Mouse (Mus musculus): Measurements from ENCODE around the gene Hlx. TPM values are rescaled to one million over a fixed set of nuclear protein-coding genes. Genes with fewer than 3 reads are reported as not detected.

The Hlx gene
- polyA plus RNA-seq, 1 experiment from 2014 or later = 9.5 TPM

- H3K4me1 ChIP-seq (ENCODE audit: control insufficient read depth, insufficient read depth, low read length) = peaks cover 13% of the 10 kb centered on the region
- no peak overlapping the region for H3K9ac ChIP-seq (ENCODE audit: low read length)
- no peak for ATAC-seq (replicated peaks; ENCODE audit: extremely low read depth, insufficient read depth, low FRiP score)
- no peak overlapping the region for H3K27ac ChIP-seq (ENCODE audit: low read length)
- H3K27me3 ChIP-seq (ENCODE audit: control insufficient read depth, insufficient read depth, low read length) = peaks cover 67% of the 10 kb centered on the region
- H3K4me2 ChIP-seq (ENCODE audit: low read depth, low read length) = peak overlapping the region; percentile 68
- peak overlapping the region; percentile 63 for H3K4me3 ChIP-seq (ENCODE audit: low read length)
- H3K9me3 ChIP-seq (replicated peaks; ENCODE audit: control insufficient read depth, low read length) = no peaks in the 10 kb centered on the region
- no peaks in the 10 kb centered on the region for H3K36me3 ChIP-seq (ENCODE audit: control insufficient read depth, insufficient read depth)
- WGBS = 19% methylated on average over 6 of the region's 6 CpGs
Observed at GRCm38 (mm10) chr1:184728561-184729115, 3.8 kb downstream of the Hlx start.

- no peak for ATAC-seq (replicated peaks; ENCODE audit: extremely low read depth, insufficient read depth, low FRiP score)
- 18% methylated on average over 49 of the region's 49 CpGs for WGBS
- H3K4me1 ChIP-seq (ENCODE audit: control insufficient read depth, insufficient read depth, low read length) = peaks cover 7% of the 10 kb centered on the region
- no peak overlapping the region for H3K27ac ChIP-seq (ENCODE audit: low read length)
- H3K27me3 ChIP-seq (ENCODE audit: control insufficient read depth, insufficient read depth, low read length) = peaks cover 72% of the 10 kb centered on the region
- no peaks in the 10 kb centered on the region for H3K9me3 ChIP-seq (replicated peaks; ENCODE audit: control insufficient read depth, low read length)
- peak overlapping the region; percentile 68 for H3K4me2 ChIP-seq (ENCODE audit: low read depth, low read length)
- H3K4me3 ChIP-seq (ENCODE audit: low read length) = peak overlapping the region; percentile 45
- no peaks in the 10 kb centered on the region for H3K36me3 ChIP-seq (ENCODE audit: control insufficient read depth, insufficient read depth)
- H3K9ac ChIP-seq (ENCODE audit: low read length) = peak overlapping the region; percentile 54; the same call in 1 of the 2 replicates
Observed at GRCm38 (mm10) chr1:184727401-184728265, 4.8 kb downstream of the Hlx start.

- H3K4me1 ChIP-seq (ENCODE audit: control insufficient read depth, insufficient read depth, low read length) = peaks cover 7% of the 10 kb centered on the region
- H3K9me3 ChIP-seq (replicated peaks; ENCODE audit: control insufficient read depth, low read length) = no peaks in the 10 kb centered on the region
- ATAC-seq (replicated peaks; ENCODE audit: extremely low read depth, insufficient read depth, low FRiP score) = no peak
- peaks cover 80% of the 10 kb centered on the region for H3K27me3 ChIP-seq (ENCODE audit: control insufficient read depth, insufficient read depth, low read length)
- 34% methylated on average over 16 of the region's 16 CpGs for WGBS
- no peak overlapping the region for H3K27ac ChIP-seq (ENCODE audit: low read length)
- H3K4me2 ChIP-seq (ENCODE audit: low read depth, low read length) = peak overlapping the region; percentile 68
- H3K4me3 ChIP-seq (ENCODE audit: low read length) = peak overlapping the region; percentile 45; the same call in 1 of the 2 replicates
- H3K36me3 ChIP-seq (ENCODE audit: control insufficient read depth, insufficient read depth) = no peaks in the 10 kb centered on the region
- H3K9ac ChIP-seq (ENCODE audit: low read length) = no peak overlapping the region
Observed at GRCm38 (mm10) chr1:184726576-184727300, 5.7 kb downstream of the Hlx start.

GRCm38 (mm10) chr1:184725318-184725790, 7.1 kb downstream of the Hlx start:
- no peak overlapping the region for H3K9ac ChIP-seq (ENCODE audit: low read length)
- no peak overlapping the region for H3K27ac ChIP-seq (ENCODE audit: low read length)
- H3K4me2 ChIP-seq (ENCODE audit: low read depth, low read length) = no peak overlapping the region
- peaks cover 7% of the 10 kb centered on the region for H3K4me1 ChIP-seq (ENCODE audit: control insufficient read depth, insufficient read depth, low read length)
- no peak overlapping the region for H3K4me3 ChIP-seq (ENCODE audit: low read length)
- no peaks in the 10 kb centered on the region for H3K9me3 ChIP-seq (replicated peaks; ENCODE audit: control insufficient read depth, low read length)
- peaks cover 86% of the 10 kb centered on the region for H3K27me3 ChIP-seq (ENCODE audit: control insufficient read depth, insufficient read depth, low read length)
- 26% methylated on average over 11 of the region's 11 CpGs for WGBS
- no peaks in the 10 kb centered on the region for H3K36me3 ChIP-seq (ENCODE audit: control insufficient read depth, insufficient read depth)
- ATAC-seq (replicated peaks; ENCODE audit: extremely low read depth, insufficient read depth, low FRiP score) = no peak

- H3K9me3 ChIP-seq (replicated peaks; ENCODE audit: control insufficient read depth, low read length) = no peaks in the 10 kb centered on the region
- H3K27ac ChIP-seq (ENCODE audit: low read length) = no peak overlapping the region
- H3K27me3 ChIP-seq (ENCODE audit: control insufficient read depth, insufficient read depth, low read length) = peaks cover 90% of the 10 kb centered on the region
- ATAC-seq (replicated peaks; ENCODE audit: extremely low read depth, insufficient read depth, low FRiP score) = no peak
- WGBS = 23% methylated on average over 23 of the region's 23 CpGs
- no peak overlapping the region for H3K4me2 ChIP-seq (ENCODE audit: low read depth, low read length)
- peaks cover 7% of the 10 kb centered on the region for H3K4me1 ChIP-seq (ENCODE audit: control insufficient read depth, insufficient read depth, low read length)
- H3K9ac ChIP-seq (ENCODE audit: low read length) = no peak overlapping the region
- H3K36me3 ChIP-seq (ENCODE audit: control insufficient read depth, insufficient read depth) = no peaks in the 10 kb centered on the region
- H3K4me3 ChIP-seq (ENCODE audit: low read length) = no peak overlapping the region
Observed at GRCm38 (mm10) chr1:184724551-184725317, 7.7 kb downstream of the Hlx start.

GRCm38 (mm10) chr1:184723899-184724298, 8.5 kb downstream of the Hlx start:
- no peak overlapping the region for H3K4me3 ChIP-seq (ENCODE audit: low read length)
- H3K4me2 ChIP-seq (ENCODE audit: low read depth, low read length) = no peak overlapping the region
- peaks cover 94% of the 10 kb centered on the region for H3K27me3 ChIP-seq (ENCODE audit: control insufficient read depth, insufficient read depth, low read length)
- no peak for ATAC-seq (replicated peaks; ENCODE audit: extremely low read depth, insufficient read depth, low FRiP score)
- H3K36me3 ChIP-seq (ENCODE audit: control insufficient read depth, insufficient read depth) = no peaks in the 10 kb centered on the region
- H3K27ac ChIP-seq (ENCODE audit: low read length) = no peak overlapping the region
- WGBS = 33% methylated on average over 3 of the region's 3 CpGs
- no peak overlapping the region for H3K9ac ChIP-seq (ENCODE audit: low read length)
- H3K4me1 ChIP-seq (ENCODE audit: control insufficient read depth, insufficient read depth, low read length) = peaks cover 7% of the 10 kb centered on the region
- no peaks in the 10 kb centered on the region for H3K9me3 ChIP-seq (replicated peaks; ENCODE audit: control insufficient read depth, low read length)

GRCm38 (mm10) chr1:184721121-184721520, 11.3 kb downstream of the Hlx start:
- Histone ChIP-seq H3K4me3 (ENCODE audit: low read length) (no peak overlapping the region), H3K36me3 (ENCODE audit: control insufficient read depth, insufficient read depth) (no peaks in the 10 kb centered on the region), H3K9ac (ENCODE audit: low read length) (no peak overlapping the region), H3K27me3 (ENCODE audit: control insufficient read depth, insufficient read depth, low read length) (peaks cover 95% of the 10 kb centered on the region), H3K9me3 (replicated peaks; ENCODE audit: control insufficient read depth, low read length) (no peaks in the 10 kb centered on the region), H3K4me1 (ENCODE audit: control insufficient read depth, insufficient read depth, low read length) (no peaks in the 10 kb centered on the region), H3K27ac (ENCODE audit: low read length) (no peak overlapping the region), H3K4me2 (ENCODE audit: low read depth, low read length) (no peak overlapping the region)
- ATAC-seq (replicated peaks; ENCODE audit: extremely low read depth, insufficient read depth, low FRiP score) = no peak
- 3% methylated on average over 9 of the region's 9 CpGs for WGBS

- Histone ChIP-seq H3K36me3 (ENCODE audit: control insufficient read depth, insufficient read depth) (no peaks in the 10 kb centered on the region), H3K9ac (ENCODE audit: low read length) (no peak overlapping the region), H3K9me3 (replicated peaks; ENCODE audit: control insufficient read depth, low read length) (no peaks in the 10 kb centered on the region), H3K27ac (ENCODE audit: low read length) (no peak overlapping the region), H3K4me3 (ENCODE audit: low read length) (no peak overlapping the region), H3K27me3 (ENCODE audit: control insufficient read depth, insufficient read depth, low read length) (peaks cover 94% of the 10 kb centered on the region), H3K4me2 (ENCODE audit: low read depth, low read length) (no peak overlapping the region), H3K4me1 (ENCODE audit: control insufficient read depth, insufficient read depth, low read length) (no peaks in the 10 kb centered on the region)
- no peak for ATAC-seq (replicated peaks; ENCODE audit: extremely low read depth, insufficient read depth, low FRiP score)
- 3% methylated on average over 26 of the region's 26 CpGs for WGBS
Observed at GRCm38 (mm10) chr1:184720162-184721025, 12.0 kb downstream of the Hlx start.

Data from heart, embryonic 16.5 days (tissue).